Mouse (Mus musculus): ENCODE measurements around the gene Sema4d. TPM values are rescaled to one million over a fixed set of nuclear protein-coding genes. Genes with fewer than 3 reads are reported as not detected.
A peak's percentile ranks its signal among the peaks of the same experiment; 100 is the strongest.

The Sema4d gene
- polyA plus RNA-seq, 1 experiment, result 25.6 TPM

DNA sequence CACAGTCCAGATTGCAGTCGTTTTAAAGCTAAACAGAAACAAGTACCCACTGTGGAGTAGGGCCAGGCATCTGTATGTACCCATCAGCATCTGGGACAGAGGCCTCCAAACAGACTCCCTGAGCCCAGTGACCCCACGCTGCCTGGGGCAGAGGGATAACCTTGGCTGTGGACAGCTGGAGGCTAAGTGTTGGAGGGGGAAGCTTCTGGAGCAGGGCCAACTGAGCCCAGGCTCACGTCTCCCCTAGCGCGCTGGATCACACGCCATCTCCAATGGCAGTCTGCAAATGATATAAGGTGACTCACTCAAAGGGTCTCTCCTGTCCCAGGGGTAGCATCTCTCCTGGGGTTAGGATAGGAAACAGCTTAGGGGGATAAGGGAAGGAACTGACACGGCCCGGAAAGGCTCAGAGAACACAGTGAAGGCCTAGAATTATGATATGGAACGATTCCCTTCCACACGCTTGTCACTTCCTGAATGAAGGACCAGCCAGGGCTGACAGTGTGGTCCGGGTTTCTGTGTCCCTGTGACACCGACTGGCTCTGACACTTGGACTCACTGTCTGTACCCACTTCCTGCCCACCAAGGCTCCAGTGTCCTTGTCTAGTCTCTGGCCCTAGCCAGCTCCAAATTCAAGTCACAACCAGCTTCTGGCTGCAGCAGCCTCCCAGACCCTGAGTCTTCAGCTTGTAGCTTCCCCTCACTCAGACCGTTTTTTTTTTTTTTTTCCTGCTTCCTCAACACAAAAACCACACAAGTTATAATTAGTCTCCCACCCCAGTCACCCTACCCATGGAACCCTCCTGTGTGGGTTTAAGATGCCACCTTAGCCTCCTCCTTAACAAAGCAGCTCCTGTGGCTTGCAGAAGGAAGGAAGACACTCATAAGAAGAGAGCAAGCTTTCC is 57.3 kb downstream of the Sema4d start:
- no peak for DNase-seq (ENCODE audit: low read depth)
- no peak for TF ChIP-seq CTCF (IDR thresholded peaks at IDR 0.05; ENCODE audit: borderline replicate concordance, extremely low read depth, insufficient read depth, insufficient read length)
- TF ChIP-seq POLR2A (IDR thresholded peaks at IDR 0.05; ENCODE audit: borderline replicate concordance, extremely low read depth, insufficient read depth, insufficient read length, poor library complexity, severe bottlenecking), result no peak

DNA sequence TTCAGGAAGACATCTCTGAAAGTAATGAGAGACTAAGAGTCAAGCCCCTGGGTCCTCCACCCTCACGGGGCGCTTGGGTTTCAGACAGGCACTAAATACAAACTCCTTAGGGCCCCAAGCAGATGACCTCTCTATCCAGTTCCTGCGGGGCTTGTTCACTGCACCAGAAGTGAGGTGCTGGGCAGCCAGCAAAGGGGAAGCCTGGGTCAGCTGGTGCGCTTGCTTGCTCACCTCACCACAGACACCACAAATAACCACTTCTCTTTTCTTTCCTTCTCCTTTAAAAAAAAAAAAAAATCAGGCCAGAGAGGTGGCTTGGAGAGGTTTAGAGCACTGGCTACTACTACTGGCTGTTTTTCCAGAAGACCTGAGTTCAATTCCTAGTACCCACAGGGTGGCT is 59.0 kb downstream of the Sema4d start:
- no peak for TF ChIP-seq POLR2A (IDR thresholded peaks at IDR 0.05; ENCODE audit: borderline replicate concordance, extremely low read depth, insufficient read depth, insufficient read length, poor library complexity, severe bottlenecking)
- no peak for TF ChIP-seq CTCF (IDR thresholded peaks at IDR 0.05; ENCODE audit: borderline replicate concordance, extremely low read depth, insufficient read depth, insufficient read length)

DNA sequence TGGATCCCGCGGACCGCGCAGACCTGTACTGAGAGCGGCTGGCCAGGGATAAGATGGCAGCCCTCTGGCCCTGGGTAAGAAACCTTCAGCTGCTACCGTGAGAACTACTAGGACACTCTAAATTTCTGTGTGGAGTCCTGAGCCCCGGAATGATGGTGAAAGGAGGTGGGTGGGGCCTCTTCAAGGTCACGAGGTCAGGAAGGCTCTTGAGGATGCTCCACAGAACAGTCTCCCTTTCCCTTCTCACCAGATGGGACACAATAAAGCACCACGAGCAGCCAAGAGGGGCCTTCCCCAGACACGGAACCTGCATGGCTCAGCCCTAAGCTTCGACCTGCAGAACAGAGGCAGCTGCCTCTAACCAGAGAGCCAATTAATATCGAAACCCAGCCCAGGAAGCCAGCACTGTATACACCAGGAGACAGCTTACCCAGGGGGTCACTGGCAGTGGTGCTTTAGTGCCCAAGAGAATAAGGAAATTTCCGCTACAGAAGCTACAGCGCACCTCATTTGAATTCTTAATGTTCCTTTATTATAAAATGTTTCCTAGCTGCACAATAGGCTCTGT is 61.4 kb downstream of the Sema4d start:
- DNase-seq (ENCODE audit: low read depth), result peak; percentile 33

More for the DNA sequence above, 59.0 kb downstream of the Sema4d start:
- no peak for DNase-seq (ENCODE audit: low read depth)

DNA sequence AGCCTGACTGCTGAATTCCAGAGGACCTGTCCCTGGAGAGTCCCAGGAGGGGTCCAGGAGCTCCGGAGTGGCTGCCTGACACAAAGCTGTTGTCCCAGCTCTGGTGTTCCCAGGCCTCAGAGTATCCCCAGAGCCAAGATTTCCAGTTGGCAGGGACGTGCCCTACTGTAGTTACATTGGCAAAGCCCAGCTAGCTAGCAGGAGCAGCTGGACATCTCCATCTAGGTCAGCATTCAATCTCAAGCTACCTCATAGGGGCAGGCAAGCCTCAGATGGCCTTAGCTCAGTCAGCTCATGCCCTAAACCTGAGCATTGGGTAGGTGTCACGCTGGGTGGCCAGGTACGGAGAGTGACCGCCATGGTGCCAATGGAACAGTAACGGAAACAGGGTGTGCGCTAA is 62.1 kb downstream of the Sema4d start:
- no peak for DNase-seq (ENCODE audit: low read depth)
- TF ChIP-seq POLR2A (IDR thresholded peaks at IDR 0.05; ENCODE audit: borderline replicate concordance, extremely low read depth, insufficient read depth, insufficient read length, poor library complexity, severe bottlenecking) (no peak), CTCF (IDR thresholded peaks at IDR 0.05; ENCODE audit: borderline replicate concordance, extremely low read depth, insufficient read depth, insufficient read length) (no peak)

More for the DNA sequence above, 61.4 kb downstream of the Sema4d start:
- TF ChIP-seq CTCF (IDR thresholded peaks at IDR 0.05; ENCODE audit: borderline replicate concordance, extremely low read depth, insufficient read depth, insufficient read length), result no peak
- no peak for TF ChIP-seq POLR2A (IDR thresholded peaks at IDR 0.05; ENCODE audit: borderline replicate concordance, extremely low read depth, insufficient read depth, insufficient read length, poor library complexity, severe bottlenecking)

GRCm38 (mm10) chr13:51729887-51730361 is 63.6 kb downstream of the Sema4d start:
- TF ChIP-seq POLR2A (IDR thresholded peaks at IDR 0.05; ENCODE audit: borderline replicate concordance, extremely low read depth, insufficient read depth, insufficient read length, poor library complexity, severe bottlenecking) (no peak), CTCF (IDR thresholded peaks at IDR 0.05; ENCODE audit: borderline replicate concordance, extremely low read depth, insufficient read depth, insufficient read length) (peak; percentile 69)
- peak; percentile 77 for DNase-seq (ENCODE audit: low read depth)

DNA sequence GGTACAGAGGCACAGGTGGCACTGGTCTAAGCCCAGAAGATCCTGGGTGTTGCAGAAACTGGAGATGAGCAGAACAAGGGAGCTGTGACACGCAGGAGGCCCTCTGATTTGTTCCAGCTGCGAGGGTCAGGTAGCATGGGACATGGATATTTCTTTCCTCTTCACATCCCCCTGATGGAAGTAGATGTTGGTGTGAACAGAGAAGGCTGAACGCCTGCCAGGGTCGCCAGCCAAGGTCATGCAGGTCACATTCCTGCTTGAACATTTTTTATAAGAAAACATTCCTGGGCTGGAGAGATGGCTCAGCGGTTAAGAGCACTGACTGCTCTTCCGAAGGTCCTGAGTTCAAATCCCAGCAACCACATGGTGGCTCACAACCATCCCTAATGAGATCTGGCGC is 66.2 kb downstream of the Sema4d start:
- no peak for DNase-seq (ENCODE audit: low read depth)
- no peak for TF ChIP-seq CTCF (IDR thresholded peaks at IDR 0.05; ENCODE audit: borderline replicate concordance, extremely low read depth, insufficient read depth, insufficient read length)
- TF ChIP-seq POLR2A (IDR thresholded peaks at IDR 0.05; ENCODE audit: borderline replicate concordance, extremely low read depth, insufficient read depth, insufficient read length, poor library complexity, severe bottlenecking), result no peak

DNA sequence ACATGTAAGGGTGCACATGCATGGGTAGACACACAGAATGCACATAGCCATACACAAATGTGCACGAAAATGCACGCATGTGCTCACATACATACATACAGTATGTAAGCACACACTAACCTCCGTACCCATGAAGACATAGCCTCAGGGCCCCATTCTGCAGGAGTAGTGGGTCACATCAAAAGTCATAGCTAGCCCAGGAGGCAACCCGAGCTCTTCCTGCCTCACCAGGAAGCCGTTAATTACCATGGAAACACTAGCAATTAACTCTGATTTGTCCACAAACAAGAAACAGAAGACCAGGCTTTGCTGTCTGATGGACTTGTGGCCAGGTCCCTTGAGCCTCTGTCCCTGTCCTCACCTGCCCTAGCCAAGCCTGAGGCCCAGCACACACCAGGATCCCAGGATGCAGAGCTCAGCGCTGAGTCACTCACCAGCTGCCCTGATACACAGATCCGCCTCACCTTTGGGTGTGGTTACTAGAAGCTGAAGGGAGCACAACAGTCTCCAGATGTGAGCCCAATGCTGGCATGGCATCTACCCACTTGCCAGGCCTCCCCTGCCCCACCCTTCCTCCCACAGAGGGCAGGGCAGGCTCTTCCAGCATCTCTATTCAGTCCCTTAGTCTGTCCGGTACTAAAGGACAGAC is 67.5 kb downstream of the Sema4d start:
- DNase-seq (ENCODE audit: low read depth), result peak; percentile 23
- TF ChIP-seq CTCF (IDR thresholded peaks at IDR 0.05; ENCODE audit: borderline replicate concordance, extremely low read depth, insufficient read depth, insufficient read length), result no peak
- no peak for TF ChIP-seq POLR2A (IDR thresholded peaks at IDR 0.05; ENCODE audit: borderline replicate concordance, extremely low read depth, insufficient read depth, insufficient read length, poor library complexity, severe bottlenecking)

GRCm38 (mm10) chr13:51725446-51725845 is 68.1 kb downstream of the Sema4d start:
- TF ChIP-seq CTCF (IDR thresholded peaks at IDR 0.05; ENCODE audit: borderline replicate concordance, extremely low read depth, insufficient read depth, insufficient read length), result no peak
- no peak for TF ChIP-seq POLR2A (IDR thresholded peaks at IDR 0.05; ENCODE audit: borderline replicate concordance, extremely low read depth, insufficient read depth, insufficient read length, poor library complexity, severe bottlenecking)
- DNase-seq (ENCODE audit: low read depth), result no peak

- TF ChIP-seq CTCF (IDR thresholded peaks at IDR 0.05; ENCODE audit: borderline replicate concordance, extremely low read depth, insufficient read depth, insufficient read length), result no peak
- no peak for TF ChIP-seq POLR2A (IDR thresholded peaks at IDR 0.05; ENCODE audit: borderline replicate concordance, extremely low read depth, insufficient read depth, insufficient read length, poor library complexity, severe bottlenecking)
- no peak for DNase-seq (ENCODE audit: low read depth)
Measured at GRCm38 (mm10) chr13:51724566-51724965, 69.0 kb downstream of the Sema4d start.

DNA sequence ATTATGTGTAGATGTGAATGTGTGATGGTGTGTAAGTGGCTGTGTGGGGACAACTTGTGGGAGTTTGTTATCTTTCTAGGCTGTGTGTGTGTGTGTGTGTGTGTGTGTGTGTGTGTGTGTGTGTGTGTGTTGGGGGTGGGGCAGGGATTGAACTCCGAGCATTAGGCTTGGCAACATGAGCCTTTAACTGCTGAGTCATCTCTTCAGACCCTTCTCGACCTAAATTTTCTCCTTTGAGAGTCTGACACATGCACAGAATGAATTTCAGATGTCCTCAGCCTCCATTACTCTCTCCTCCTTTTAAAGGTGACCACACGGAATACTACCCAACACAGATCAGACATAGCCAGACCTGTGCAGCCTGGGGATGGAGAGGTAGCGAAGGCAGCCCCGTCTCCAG is 70.4 kb downstream of the Sema4d start:
- DNase-seq (ENCODE audit: low read depth), result no peak
- TF ChIP-seq POLR2A (IDR thresholded peaks at IDR 0.05; ENCODE audit: borderline replicate concordance, extremely low read depth, insufficient read depth, insufficient read length, poor library complexity, severe bottlenecking) (no peak), CTCF (IDR thresholded peaks at IDR 0.05; ENCODE audit: borderline replicate concordance, extremely low read depth, insufficient read depth, insufficient read length) (no peak)

GRCm38 (mm10) chr13:51720556-51720955 is 73.0 kb downstream of the Sema4d start:
- no peak for TF ChIP-seq CTCF (IDR thresholded peaks at IDR 0.05; ENCODE audit: borderline replicate concordance, extremely low read depth, insufficient read depth, insufficient read length)
- TF ChIP-seq POLR2A (IDR thresholded peaks at IDR 0.05; ENCODE audit: borderline replicate concordance, extremely low read depth, insufficient read depth, insufficient read length, poor library complexity, severe bottlenecking), result no peak

More at GRCm38 (mm10) chr13:51720556-51720955, 73.0 kb downstream of the Sema4d start:
- no peak for DNase-seq (ENCODE audit: low read depth)
